Comparison of ENCODE assay signal across 13 mouse cellular contexts in the genomic region with DNA sequence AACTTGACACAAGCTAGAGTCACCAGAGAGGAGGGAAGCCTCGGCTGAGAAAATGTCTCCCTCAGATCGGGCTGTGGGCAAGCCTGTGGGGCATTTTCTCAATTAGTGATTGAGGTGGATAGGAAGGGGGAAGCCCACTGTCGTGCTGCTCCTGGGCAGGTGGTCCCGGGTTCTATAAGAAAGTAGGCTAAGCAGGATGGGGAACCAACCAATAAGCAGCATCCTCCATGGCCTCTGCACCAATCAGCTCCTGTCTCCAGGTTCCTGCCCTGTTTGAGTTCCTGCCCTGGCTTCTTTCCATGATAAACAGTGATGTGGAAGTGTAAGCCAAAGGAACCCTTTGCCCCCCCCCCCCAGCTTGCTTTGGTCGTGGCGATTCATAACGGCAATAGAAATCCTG.
DNase-seq lines count a peak whose midpoint lies in the region; ATAC-seq and TF ChIP-seq lines count a peak whose summit lies in the region.
"Had no signal": no experiment of that assay in that cellular context is flagged by ENCODE, and none has a peak within 500 bp of the region (broad histone marks: within the 10 kb centered on the region; RNA-seq: fewer than 3 reads in every experiment).

No protein-coding gene starts in this region.

- no peaks in the 10 kb centered on the region for H3K9me3 ChIP-seq in kidney, embryonic 15.5 days (replicated peaks)
- H3K9me3 ChIP-seq in lung, postnatal 0 days (ENCODE audit: low read length), result no peaks in the 10 kb centered on the region
- H3K9me3 ChIP-seq: hindbrain, embryonic 10.5 days; midbrain, embryonic 12.5 days had no signal

- H3K9ac ChIP-seq in kidney, embryonic 15.5 days, result no peak overlapping the region
- H3K9ac ChIP-seq in lung, postnatal 0 days (replicated peaks; ENCODE audit: low read depth), result no peak overlapping the region
- H3K9ac ChIP-seq: liver, embryonic 14.5 days; midbrain, embryonic 12.5 days had no signal

- peak; percentile 67 to 78 for DNase-seq in cerebellum, postnatal 10 days
- DNase-seq in cerebellum, adult 11-12 months, result no peak
- DNase-seq in kidney, adult 11 months, result no peak
- DNase-seq in lung, postnatal 0 days (ENCODE audit: low spot score), result peak; percentile 56
- no peak for DNase-seq in lung, postnatal 14 days
- DNase-seq in ZHBTc4 (ENCODE audit: low read depth, low spot score), result peak; percentile 56
- DNase-seq in frontal cortex, postnatal 14 days (ENCODE audit: low spot score in 2 of 2), result no peak
- DNase-seq: heart, adult 18-20 months; thymus, postnatal 14 days had no signal

- no peaks in the 10 kb centered on the region for H3K36me3 ChIP-seq in kidney, embryonic 15.5 days
- no peaks in the 10 kb centered on the region for H3K36me3 ChIP-seq in lung, postnatal 0 days (ENCODE audit: insufficient read depth, low read length)
- H3K36me3 ChIP-seq: hindbrain, embryonic 10.5 days; midbrain, embryonic 12.5 days had no signal

- no peak for TF ChIP-seq EP300 in lung, postnatal 0 days (IDR thresholded peaks at IDR 0.05)

- ATAC-seq in kidney, embryonic 15.5 days (replicated peaks; ENCODE audit: low FRiP score), result 0 out of 2 replicates have a peak, but pooled peaks have one; percentile 20
- 0 out of 2 replicates have a peak, but pooled peaks have one; percentile 23 for ATAC-seq in lung, postnatal 0 days

- no peaks in the 10 kb centered on the region for H3K27me3 ChIP-seq in kidney, embryonic 15.5 days
- no peaks in the 10 kb centered on the region for H3K27me3 ChIP-seq in lung, postnatal 0 days (replicated peaks; ENCODE audit: insufficient read depth, low read length)
- H3K27me3 ChIP-seq: midbrain, embryonic 12.5 days had no signal

- 39% methylated on average over 7 of the region's 7 CpGs for WGBS in kidney, embryonic 15.5 days
- WGBS in lung, postnatal 0 days, result 35% methylated on average over 7 of the region's 7 CpGs

- no peak overlapping the region for H3K27ac ChIP-seq in kidney, embryonic 15.5 days
- no peak overlapping the region for H3K27ac ChIP-seq in lung, postnatal 0 days (ENCODE audit: low read length)
- H3K27ac ChIP-seq: hindbrain, embryonic 10.5 days; liver, embryonic 14.5 days; midbrain, embryonic 12.5 days had no signal

- H3K4me1 ChIP-seq in kidney, embryonic 15.5 days, result peaks cover 20% of the 10 kb centered on the region
- no peaks in the 10 kb centered on the region for H3K4me1 ChIP-seq in lung, postnatal 0 days (ENCODE audit: insufficient read depth, low read depth, low read length)
- H3K4me1 ChIP-seq: midbrain, embryonic 12.5 days had no signal

- TF ChIP-seq CTCF in lung, postnatal 0 days (IDR thresholded peaks at IDR 0.05), result no peak

- no peak overlapping the region for H3K4me3 ChIP-seq in kidney, embryonic 15.5 days (replicated peaks)
- H3K4me3 ChIP-seq in lung, postnatal 0 days (ENCODE audit: low read depth, low read length), result no peak overlapping the region
- H3K4me3 ChIP-seq: hindbrain, embryonic 10.5 days; midbrain, embryonic 12.5 days had no signal

- H3K4me2 ChIP-seq in kidney, embryonic 15.5 days, result 0 out of 2 replicates have a peak overlapping the region, but pooled peaks have one; percentile 7
- no peak overlapping the region for H3K4me2 ChIP-seq in lung, postnatal 0 days (replicated peaks; ENCODE audit: low read depth, low read length)
- H3K4me2 ChIP-seq: midbrain, embryonic 12.5 days had no signal

Comparison
In these comparisons a context has a peak if more than half of its experiments do, and no peak if none do; other contexts are left out.
1. DNase-seq: peak in cerebellum, postnatal 10 days (2 of 2), lung, postnatal 0 days (single experiment) and ZHBTc4 (single experiment); none in cerebellum, adult 11-12 months (single experiment), kidney, adult 11 months (single experiment), lung, postnatal 14 days (single experiment) and frontal cortex, postnatal 14 days (0 of 2).